Mouse (Mus musculus): ENCODE measurements at regions not wholly inside any gene's neighbourhood (a gene's known extent, or its start where the extent isn't known, plus 50 kb on each side); places are given as distances from the start of the nearest gene placed in this dataset.
"Not testable (repeated sequence)": the region's sequence is repeated elsewhere in the genome, so short reads cannot be mapped to it uniquely, and the experiment has no call there.

DNA sequence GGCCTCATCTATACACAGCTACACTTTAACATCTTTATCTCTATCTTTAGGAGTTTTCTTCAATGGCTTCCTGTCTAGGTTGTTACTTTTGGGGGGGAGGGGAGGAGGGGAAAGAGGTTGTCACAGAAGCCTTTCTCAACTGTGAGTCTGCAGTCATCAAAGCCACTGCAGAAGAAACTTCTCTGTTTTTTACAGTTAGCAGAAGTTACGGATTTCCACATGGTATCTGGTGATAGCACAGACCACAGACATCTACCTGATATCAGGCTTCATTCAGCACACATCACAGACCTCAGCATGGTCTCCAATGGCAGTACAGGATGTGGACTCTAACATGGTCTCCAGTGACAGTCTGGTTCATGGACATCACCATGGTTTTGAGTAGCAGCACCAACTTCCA, 234.8 kb upstream of the Adarb2 start:
- no peak for DNase-seq (ENCODE audit: low spot score in 2 of 2)

DNA sequence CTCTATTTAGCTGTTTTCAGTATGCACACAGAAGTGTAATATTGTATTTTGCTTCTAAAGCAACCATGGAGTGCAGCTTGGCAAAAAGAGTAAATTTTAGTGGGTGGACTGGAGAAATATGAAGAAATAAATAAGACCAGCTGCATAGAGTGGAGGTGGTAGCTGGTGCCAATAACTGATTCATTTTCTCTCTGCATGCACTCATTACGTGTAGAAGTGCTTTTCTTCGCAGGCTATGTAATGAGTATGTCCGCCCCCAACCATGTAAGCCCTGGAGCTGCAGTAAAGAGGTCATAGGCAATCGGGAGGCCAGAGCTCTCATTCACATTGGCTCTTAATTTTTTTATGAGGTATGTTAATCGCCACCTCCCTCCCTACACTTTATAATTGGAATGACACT, 208.5 kb upstream of the Adarb2 start:
- peak in 1 of 2 experiments; percentile 12 for DNase-seq (ENCODE audit: low spot score in 2 of 2)

DNA sequence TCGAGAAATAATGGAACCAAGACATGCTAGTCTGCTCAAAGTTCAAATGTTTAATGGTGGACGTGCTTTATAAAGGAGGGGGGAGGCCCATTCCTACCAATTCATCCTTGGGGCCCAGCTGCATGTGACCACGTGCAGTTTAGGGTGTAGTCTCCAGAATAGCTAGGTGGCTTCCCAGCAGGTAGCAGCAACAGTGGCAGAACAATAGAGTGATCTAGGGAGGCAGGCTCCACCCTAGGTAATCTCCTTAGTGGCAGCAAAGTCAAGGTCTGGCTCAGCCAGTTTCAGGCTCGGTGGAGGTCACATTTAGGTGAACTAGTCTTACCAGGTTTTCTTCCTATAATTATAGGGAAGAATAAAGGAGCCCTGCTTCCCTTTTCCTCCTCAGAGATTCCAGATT, 172.6 kb upstream of the Adarb2 start:
- DNase-seq (ENCODE audit: low spot score in 2 of 2): not testable (repeated sequence)

DNA sequence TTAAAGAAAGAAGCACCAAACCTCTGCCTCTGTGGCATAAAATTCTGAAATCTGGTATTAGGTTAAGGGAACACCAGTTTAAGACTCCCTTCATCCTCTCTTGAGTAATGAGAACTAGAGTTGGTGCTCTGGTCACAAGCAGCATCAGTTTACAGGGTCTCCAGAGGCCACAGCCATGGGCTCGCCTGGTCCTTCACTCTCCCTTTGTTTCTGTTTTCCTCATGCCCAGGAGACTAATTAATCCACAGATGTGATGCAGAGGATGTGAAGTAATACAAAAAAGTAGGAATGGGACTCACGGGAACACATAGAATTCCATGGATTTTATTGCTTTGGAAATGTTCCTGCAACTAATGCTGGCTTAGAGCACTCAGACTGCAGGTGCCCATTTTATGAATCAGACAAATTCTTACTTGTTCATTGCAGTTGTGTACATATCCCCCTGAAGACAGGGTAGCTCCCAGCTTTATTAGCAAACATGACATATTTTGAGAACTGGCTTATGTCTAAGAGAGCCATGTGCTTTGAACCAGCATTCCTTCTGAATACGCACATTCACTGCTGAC, 151.7 kb upstream of the Adarb2 start:
- no peak for DNase-seq (ENCODE audit: low spot score in 2 of 2)

DNA sequence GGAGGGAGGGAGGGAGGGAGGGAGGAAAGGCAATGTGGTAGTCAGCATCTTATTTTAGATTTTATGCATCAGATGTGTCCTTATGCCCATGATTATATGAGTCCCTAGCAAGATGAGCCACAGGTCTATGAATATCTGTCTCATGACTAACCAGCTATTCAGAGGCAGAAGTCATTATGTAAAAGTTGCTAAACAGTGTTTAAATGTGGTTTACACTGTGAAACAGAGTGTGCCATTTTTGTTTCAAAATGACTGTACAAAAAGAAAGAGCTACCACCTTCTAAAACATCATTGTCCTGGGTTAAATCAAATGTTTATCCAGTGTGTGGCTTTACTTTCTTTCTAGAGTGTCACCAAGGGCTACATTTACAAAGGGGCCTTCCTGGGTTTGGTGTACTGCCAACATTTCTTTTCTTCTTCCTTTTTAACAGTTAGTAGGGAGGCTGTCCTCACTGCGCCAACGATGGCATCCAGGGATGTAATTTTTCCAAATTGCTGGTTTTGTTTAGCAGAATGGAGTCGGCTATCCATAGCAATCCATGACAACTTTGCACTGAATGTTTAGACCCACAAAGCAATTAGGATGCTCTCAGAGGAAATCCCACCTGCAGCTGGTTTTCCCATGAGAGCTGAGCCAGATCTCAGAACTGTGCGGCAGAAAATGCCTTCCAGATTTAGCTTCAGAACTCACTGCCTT, 146.4 kb upstream of the Adarb2 start:
- no peak for DNase-seq (ENCODE audit: low spot score in 2 of 2)

DNA sequence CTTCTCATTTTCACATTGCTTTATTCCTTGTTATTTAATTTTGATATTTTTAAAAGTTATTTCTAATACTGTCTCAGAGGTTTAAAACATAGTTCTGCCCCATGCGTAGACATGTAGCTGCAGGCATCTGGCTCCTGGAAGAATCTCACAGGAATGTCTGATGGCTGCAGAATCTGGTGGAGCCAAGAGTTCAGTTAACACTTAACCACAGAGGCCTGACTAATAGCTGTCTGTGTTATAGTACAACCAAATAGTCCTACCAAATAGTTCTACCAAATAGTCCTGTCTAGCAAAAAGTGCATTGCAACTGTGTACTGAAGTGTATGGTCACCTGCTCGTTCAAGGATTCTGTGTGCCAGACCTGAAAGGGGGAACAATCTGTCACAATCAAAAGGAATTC, 115.5 kb upstream of the Adarb2 start:
- peak in 1 of 2 experiments; percentile 18 for DNase-seq (ENCODE audit: low spot score in 2 of 2)

DNA sequence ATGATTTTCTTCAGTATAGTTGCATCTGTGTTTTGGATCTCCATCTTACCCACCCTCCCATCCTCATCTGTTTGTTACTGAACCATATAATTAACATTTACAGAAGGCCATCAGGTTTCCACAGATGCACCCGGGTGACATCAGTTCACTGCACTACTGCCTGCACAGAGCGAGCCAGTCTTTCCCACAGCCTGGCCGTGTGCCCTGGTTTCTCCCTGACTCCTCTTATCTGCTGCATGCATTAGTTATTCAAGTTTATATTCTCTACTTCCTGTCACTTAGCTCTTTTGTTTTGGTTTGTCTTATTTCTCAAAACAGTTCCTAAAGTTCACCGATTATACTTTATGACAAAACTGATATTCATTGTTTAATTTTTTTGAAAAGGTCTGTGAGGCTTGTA, 113.1 kb upstream of the Adarb2 start:
- peak in 1 of 2 experiments; percentile 13 for DNase-seq (ENCODE audit: low spot score in 2 of 2)

DNA sequence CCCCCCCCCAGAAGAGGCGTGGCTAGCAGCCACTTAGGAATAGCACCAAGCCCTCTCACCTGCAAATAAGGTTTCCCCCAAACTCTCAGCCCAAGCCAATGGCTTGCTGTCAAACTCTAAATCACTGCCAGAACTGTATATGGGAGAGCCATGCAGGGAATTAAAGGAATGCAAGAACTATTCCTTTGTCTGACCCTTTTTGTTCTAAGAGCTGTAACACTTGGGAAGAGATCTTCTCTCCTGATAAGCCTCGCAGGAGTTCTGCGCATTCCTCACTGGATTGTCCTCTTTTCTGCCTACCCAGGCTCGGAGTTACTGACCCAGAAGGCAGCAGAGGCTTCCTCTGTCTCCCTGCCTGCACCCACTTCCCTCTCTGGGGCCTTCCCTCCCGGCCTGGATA, 94.0 kb upstream of the Adarb2 start:
- DNase-seq (ENCODE audit: low spot score in 2 of 2): no peak

DNA sequence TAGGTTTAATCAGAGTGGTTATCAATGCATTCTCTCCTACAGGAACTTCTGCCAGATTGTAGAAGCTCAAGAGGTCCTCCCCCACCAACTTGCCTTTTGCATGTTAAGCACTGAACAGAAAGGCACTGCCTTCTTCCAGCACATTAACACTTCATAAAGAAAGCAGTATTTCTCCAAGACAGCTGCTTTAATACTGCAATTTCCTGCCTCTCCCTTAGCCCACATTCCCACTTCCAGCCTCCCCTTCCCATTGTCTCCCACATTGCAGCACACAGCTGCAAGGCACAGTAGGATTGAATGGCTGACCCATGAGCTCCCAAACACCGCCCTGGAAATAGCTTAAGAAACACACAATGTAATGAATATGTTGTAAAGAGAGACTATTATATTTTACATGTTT, 89.7 kb upstream of the Adarb2 start:
- no peak for DNase-seq (ENCODE audit: low spot score in 2 of 2)

DNA sequence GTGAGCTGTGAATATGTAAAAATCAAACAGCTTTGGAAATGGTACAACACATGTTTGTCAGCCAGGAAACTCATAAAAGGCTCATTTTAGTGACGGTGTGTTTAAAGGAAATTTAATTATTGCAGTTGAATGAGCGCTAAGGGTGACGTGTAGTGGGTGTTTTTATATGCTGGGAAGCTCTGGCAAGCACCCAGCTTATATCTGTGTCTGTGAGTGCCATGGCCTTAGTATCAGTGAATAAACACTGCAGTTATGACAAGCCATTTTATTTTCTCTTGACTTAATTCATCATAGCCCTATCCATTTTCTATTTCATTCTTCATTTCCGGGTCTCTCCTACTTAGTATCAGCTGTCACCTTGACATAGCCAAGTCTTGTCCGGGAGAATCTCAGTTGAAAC, 83.7 kb upstream of the Adarb2 start:
- no peak for DNase-seq (ENCODE audit: low spot score in 2 of 2)

DNA sequence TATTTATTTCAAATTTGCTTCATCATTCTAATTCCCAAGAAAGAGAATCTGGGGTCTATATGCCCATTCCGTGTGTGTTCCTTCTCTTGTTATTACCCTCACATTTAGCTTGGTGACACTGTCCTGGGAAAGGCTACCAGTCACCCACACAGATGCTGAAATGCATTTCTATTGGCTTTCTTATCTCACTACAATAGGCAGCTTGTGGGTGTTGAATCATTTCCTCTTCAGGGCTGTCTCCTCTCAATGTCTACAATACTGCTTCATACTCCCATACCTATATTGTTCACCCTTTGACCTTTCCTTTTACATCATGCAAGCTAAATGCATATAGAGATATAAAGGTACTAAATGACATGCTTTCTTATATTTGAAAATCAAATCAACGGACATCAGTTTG, 82.7 kb upstream of the Adarb2 start:
- no peak for DNase-seq (ENCODE audit: low spot score in 2 of 2)

DNA sequence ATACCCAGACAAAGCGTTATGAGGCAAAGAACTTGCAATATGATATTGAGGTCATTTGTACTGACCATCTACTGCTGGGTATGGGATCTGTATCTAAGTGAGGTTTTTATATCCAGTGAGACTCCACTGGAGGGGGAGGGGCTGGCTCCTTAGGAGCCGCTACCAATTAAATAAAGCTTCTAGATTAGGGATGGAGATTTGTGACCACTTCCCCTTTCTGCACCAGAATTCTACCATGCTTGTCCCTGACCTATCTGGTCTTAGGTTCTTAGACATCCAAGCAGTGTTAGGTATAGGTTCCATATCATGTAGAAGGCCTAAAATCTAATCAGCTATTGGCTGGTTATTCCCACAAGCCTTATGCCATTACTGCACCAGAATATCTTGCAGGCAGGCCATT, 67.9 kb upstream of the Adarb2 start:
- DNase-seq (ENCODE audit: low spot score in 2 of 2): no peak

DNA sequence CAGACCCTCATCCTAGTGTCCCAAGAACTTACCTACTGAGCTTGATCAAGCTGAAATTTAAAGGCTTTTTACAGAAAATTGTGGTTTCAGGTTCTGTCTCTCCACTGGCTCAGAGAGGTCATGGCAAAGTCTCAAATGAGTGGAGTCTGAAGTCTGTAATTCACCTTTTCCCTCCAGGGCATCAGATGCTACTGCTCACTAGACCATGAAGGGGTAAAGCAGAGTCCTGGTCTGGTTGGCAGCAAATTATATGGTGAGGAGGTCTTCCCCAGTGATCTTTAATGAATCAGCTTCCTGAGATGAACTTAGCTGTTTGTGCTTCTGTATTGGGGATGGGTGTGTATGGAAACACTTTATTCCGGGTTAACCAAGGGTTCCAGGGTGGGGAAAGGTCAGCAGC, 63.3 kb upstream of the Adarb2 start:
- DNase-seq (ENCODE audit: low spot score in 2 of 2): no peak

DNA sequence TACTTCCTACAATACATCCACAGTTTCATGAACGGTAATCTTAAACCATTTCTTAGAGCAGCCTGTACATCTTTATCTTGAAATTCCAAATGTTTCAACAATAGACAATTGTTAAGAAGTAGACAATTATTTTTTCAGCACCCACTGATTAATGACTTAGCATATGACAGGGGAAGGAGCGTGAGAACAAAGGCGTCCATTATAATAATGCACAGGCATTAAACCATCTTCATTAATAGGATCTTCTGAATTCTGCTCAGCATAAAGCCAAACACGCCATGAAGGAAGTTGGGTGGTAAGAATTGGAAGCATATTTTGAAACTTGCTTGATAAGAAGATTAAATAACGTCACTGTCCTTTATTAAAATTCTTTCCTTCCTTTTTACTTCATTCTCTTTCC, 50.5 kb upstream of the Adarb2 start:
- no peak for DNase-seq (ENCODE audit: low spot score in 2 of 2)
